Mouse (Mus musculus) heart, adult 10 weeks (tissue): ENCODE measurements around the gene Tst. TPM values are rescaled to one million over a fixed set of nuclear protein-coding genes. Genes with fewer than 3 reads are reported as not detected.

Experiments
- polyA plus RNA-seq: library from polyadenylated mRNA; stranded (reverse); fragments of 350-450 nt; fragmentation: Illumina TruSeq; extraction: RNeasy Lipid Tissue Mini Kit (QIAGEN cat#74804); gene quantifications from one replicate; pipeline ENCODE4 v1.2.3, GENCODE M21; 2014; ENCODE audit warnings: low read depth, low replicate concordance

The Tst gene
- 26.6 TPM for polyA plus RNA-seq

DNA sequence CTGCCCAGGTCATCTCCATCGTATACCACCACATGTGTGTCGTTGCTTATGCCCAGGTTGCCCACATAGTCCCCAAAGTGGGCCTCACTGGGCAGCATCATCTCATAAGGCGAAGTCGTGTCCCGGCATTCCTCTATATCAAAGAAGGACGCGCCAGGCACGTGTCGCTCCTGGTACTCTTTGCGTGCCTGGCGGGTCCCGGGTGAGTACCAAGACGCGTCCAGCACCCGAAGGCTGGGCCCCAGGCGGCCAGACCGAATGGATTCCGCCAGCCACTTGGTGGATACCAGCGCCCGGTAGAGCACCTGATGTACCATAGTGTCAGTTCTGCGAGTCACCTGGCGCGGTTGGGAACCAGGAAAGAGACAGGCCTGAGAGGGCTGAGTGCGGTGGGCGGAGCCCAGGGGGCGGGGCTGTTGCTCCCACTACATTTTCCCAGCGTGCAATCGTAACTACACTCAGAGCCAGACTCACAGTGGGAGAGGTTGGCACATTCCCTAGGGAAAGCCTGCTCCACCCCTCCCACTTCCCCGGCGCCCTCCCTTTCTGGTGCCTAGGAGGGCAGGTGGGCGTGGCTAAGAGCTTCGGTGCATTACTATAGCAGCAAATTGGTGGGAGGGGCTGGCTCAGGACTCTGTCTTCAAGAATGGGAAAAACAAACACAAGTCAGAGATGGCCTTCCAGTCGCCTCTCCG, at the start of gene Tst:
Tst (minus strand) TSS at position 391 of the 695 bp plus-strand sequence.

DNA sequence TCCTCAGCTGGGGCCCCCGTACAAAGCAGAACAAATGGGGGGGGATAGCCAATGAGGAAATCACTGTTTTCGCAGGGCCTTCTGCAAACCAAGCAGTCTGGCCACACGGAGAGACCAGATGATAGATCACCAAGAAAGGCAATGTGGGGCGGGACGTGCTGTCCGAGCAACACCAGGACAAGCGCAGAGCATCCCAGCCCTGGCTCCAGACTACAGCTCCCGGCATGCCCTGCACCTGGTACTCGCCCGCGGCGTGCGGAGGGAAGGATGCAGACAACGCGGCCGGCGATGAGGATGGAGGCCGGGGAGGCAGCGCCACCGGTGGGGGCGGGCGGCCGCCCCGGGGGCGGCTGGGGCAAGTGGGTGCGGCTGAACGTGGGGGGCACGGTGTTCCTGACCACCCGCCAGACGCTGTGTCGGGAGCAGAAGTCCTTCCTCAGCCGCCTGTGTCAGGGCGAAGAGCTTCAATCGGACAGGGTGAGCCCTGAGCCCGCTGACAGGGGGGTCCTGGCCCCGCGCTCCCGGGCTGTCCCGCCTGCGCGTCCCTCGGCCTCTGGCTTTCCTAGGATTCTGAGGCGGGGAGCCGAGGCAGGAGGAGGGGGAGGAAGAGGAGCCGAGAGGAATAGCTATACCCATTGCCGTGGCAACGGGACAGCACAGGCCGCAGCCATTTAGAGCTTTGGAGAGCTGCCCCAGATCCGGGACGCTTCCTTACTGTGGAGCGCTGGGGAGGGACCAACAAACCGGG, 22.9 kb upstream of the Tst start, which contains the start of gene Kctd17:
Kctd17 (plus strand) TSS at position 174 of the 748 bp plus-strand sequence.

DNA sequence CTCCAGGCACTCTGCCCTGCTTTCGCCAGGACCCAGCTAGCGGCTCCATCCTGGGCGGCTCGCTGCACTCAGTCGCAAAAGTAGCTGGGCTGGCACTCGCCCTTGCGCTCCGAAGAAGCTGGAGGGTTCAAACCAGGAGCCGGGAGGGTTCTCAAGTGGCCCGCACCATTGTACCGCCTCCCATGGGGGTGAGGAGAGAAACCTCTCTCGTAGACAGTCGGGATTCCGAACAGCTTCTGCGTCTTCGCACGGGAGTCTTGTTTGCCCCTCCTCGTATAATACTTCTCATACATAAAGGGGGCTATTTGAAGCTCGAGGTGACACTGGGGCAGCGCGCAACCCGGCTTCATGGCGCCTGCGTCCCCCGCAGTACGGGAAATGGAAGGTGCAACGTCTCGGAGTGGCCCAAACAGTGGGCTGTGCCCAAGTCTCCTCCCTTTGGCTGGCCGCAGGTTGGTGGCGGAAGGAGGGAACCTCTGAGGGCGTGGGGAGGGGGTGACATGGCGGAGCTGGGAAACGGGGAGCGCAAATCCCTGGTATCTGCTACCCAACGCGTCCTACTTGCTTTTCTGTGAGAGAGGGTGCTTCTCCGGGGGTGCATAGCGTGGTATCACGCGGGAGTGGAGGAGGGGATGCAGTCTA, 707 bp upstream of the Tst start, which contains the start of gene Mpst:
Mpst (plus strand) TSS at position 124 of the 642 bp plus-strand sequence.

DNA sequence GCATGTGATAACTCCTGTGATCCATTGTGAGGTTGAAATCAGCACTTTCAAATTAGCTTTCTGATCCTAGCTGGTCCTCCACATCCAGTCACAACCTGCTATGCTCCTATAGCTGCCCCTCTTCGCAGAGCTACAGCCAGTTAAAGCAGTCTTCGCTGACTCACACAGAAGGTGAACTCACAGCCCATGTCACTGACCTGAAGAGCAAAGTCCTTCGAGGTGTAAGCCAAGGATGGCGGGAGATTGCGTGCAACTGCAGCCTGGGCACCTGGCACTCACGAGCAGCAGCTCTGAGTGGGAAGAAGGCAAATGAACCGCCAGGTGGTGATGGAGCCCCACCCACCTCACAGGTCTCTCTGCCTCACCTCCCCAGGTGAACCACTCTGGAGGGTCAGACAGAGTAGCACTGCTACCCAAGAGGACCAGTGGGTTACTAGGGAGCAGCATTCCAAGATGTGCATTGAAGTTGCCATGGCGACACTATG, 10.2 kb downstream of the Tst start, which contains the start of gene Tex33:
Tex33 (minus strand) TSS at position 435 of the 485 bp plus-strand sequence.

Other genes with a start within 250 kb of the Tst start
- gene Ift27, start 231.8 kb downstream of the Tst start, polyA plus RNA-seq: 13.9 TPM
- gene Pvalb, start 199.5 kb downstream of the Tst start, polyA plus RNA-seq: 1.9 TPM
- gene Ncf4, start 161.1 kb downstream of the Tst start, polyA plus RNA-seq: 3.0 TPM
- 0.73 TPM for gene Csf2rb2, start 100.2 kb downstream of the Tst start, polyA plus RNA-seq
- gene Csf2rb, start 80.2 kb downstream of the Tst start, polyA plus RNA-seq: 0.50 TPM
- gene Tex33, start 10.0 kb downstream of the Tst start, polyA plus RNA-seq: not detected
- 56.8 TPM for gene Mpst, start 509 bp upstream of the Tst start, polyA plus RNA-seq
- 24.6 TPM for gene Kctd17, start 22.7 kb upstream of the Tst start, polyA plus RNA-seq
- gene Tmprss6, start 62.7 kb upstream of the Tst start, polyA plus RNA-seq: not detected
- 0.21 TPM for gene Il2rb, start 89.4 kb upstream of the Tst start, polyA plus RNA-seq
- gene C1qtnf6, start 125.5 kb upstream of the Tst start, polyA plus RNA-seq: 10.5 TPM
- gene Sstr3, start 138.8 kb upstream of the Tst start, polyA plus RNA-seq: not detected
- 1.8 TPM for gene Rac2, start 166.9 kb upstream of the Tst start, polyA plus RNA-seq
- 8.0 TPM for gene Cyth4, start 191.1 kb upstream of the Tst start, polyA plus RNA-seq